Mouse (Mus musculus): ENCODE results near the gene Icam2.
A peak's percentile ranks its signal among the peaks of the same experiment; 100 is the strongest.

DNA sequence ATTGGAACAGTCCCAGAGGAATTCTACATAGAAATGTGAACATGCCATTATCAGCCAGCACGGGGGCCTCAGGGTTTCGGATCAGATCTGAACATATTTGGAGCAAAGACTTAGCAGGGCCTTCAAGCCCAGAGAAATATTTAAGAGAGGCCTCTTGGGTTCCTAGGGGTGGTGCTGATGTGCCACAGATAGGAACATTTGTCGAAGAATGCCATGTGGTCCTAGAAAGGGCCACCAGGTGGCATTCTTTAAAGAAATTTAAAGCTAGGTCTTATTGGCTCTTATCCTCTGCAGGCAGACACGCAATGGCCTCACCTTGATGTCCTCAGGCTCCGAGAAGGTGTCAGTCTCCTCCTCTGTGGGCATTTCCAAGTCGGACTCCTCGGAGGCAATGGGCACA, 58.2 kb downstream of the Icam2 start:
- TF ChIP-seq CTCF (IDR thresholded peaks at IDR 0.05; ENCODE audit: low read depth, low read length) (peak; percentile 53; the same call in 1 of the 2 replicates), POLR2A (IDR thresholded peaks at IDR 0.05; ENCODE audit: borderline replicate concordance, low read depth, low read length) (no peak)

All from bone marrow macrophage, adult 2 months (primary cell).